Mouse (Mus musculus) stomach, embryonic 14.5 days (tissue): ENCODE results near the gene Ube2ql1. TPM values are rescaled to one million over a fixed set of nuclear protein-coding genes. Genes with fewer than 3 reads are reported as not detected.

Experiments used
- ATAC-seq: fragments of 200-750 bp; cut with Nextera tagmentation; 2 replicates; pipeline ENCODE4 v1.8.0; 2017; ENCODE audit warnings: low read depth, moderate TSS enrichment; ENCODE audit not compliant: insufficient number of reproducible peaks, insufficient read depth, low FRiP score
- H3K27ac ChIP-seq: fragments of 300-500 bp; sonication (generic); 2 replicates; pipeline ENCODE4 v1.5.1; 2014; ENCODE audit warnings: mild to moderate bottlenecking, low read length, moderate library complexity, mixed read lengths
- H3K27me3 ChIP-seq: fragments of 300-500 bp; sonication (generic); 2 replicates; pipeline ENCODE4 v1.6.1; 2014; ENCODE audit warnings: low read length, control low read depth, mixed read lengths; ENCODE audit not compliant: control insufficient read depth, insufficient read depth
- H3K36me3 ChIP-seq: fragments of 300-500 bp; sonication (generic); 2 replicates; pipeline ENCODE4 v1.6.1; 2014; ENCODE audit warnings: mild to moderate bottlenecking, control low read depth, low read length, moderate library complexity, mixed read lengths; ENCODE audit not compliant: control insufficient read depth, insufficient read depth
- H3K4me1 ChIP-seq: fragments of 300-500 bp; sonication (generic); 2 replicates; pipeline ENCODE4 v1.6.1; 2014; ENCODE audit warnings: low read length, control low read depth, mixed read lengths; ENCODE audit not compliant: control insufficient read depth, insufficient read depth
- H3K4me2 ChIP-seq: fragments of 300-500 bp; sonication (generic); replicated peaks from 2 replicates; pipeline ENCODE4 v1.6.1; 2014; ENCODE audit warnings: low read depth, low read length, control low read depth
- H3K4me3 ChIP-seq: fragments of 300-500 bp; sonication (generic); 2 replicates; pipeline ENCODE4 v1.5.1; 2014; ENCODE audit warnings: low read depth, low read length, control low read depth
- H3K9ac ChIP-seq: fragments of 300-500 bp; sonication (generic); replicated peaks from 2 replicates; pipeline ENCODE4 v1.6.1; 2014; ENCODE audit warnings: low read depth, mild to moderate bottlenecking, control low read depth, low read length, moderate library complexity, mixed read lengths
- H3K9me3 ChIP-seq: fragments of 300-500 bp; sonication (generic); 2 replicates; pipeline ENCODE4 v1.6.1; 2016; ENCODE audit warnings: low read depth, low read length, control low read depth; ENCODE audit not compliant: control insufficient read depth
- WGBS: fragments of 180-500 bp; shearing (Covaris S2); extraction: QIAGEN DNeasy Blood & Tissue Kit; methylation state at CpG from one replicate; pipeline ENCODE4 v1.1.7; 2014; 5-methylcytosine and 5-hydroxymethylcytosine counted together
- polyA plus RNA-seq: library from polyadenylated mRNA; unstranded; fragments of >200 nt; fragmentation: Nextera tagmentation; extraction: Ambion mirVana; gene quantifications from 2 replicates; pipeline ENCODE4 v1.2.1, GENCODE M21; 2014

The Ube2ql1 gene
- polyA plus RNA-seq: 0.17 and 0.31 TPM in 2 replicates

- under 1% methylated on average over 45 of the region's 46 CpGs for WGBS
- peaks cover 22% of the 10 kb centered on the region for H3K27me3 ChIP-seq
- peaks cover 7% of the 10 kb centered on the region; the same call in 1 of the 2 replicates for H3K4me1 ChIP-seq
- no peak within 1 kb of the TSS for H3K9ac ChIP-seq
- no peak within 1 kb of the TSS for H3K27ac ChIP-seq
- no peaks in the 10 kb centered on the region for H3K36me3 ChIP-seq
- peak within 1 kb of the TSS; percentile 59 for H3K4me3 ChIP-seq
- H3K4me2 ChIP-seq: peak within 1 kb of the TSS; percentile 99
- ATAC-seq: peak; percentile 89
- no peaks in the 10 kb centered on the region for H3K9me3 ChIP-seq
These were observed at the start of gene Ube2ql1 for GRCm38 (mm10) chr13:69739759-69740135. Gene Ube2ql1 (minus strand): TSS chr13:69739889.

- Histone ChIP-seq H3K36me3 (no peaks in the 10 kb centered on the region), H3K27me3 (no peaks in the 10 kb centered on the region), H3K9me3 (no peaks in the 10 kb centered on the region), H3K4me3 (no peak overlapping the region), H3K4me2 (no peak overlapping the region), H3K4me1 (no peaks in the 10 kb centered on the region), H3K9ac (no peak overlapping the region), H3K27ac (no peak overlapping the region)
- WGBS: 83% methylated on average over 5 of the region's 5 CpGs
- ATAC-seq: no peak
These were observed 49.0 kb upstream of the Ube2ql1 start for GRCm38 (mm10) chr13:69788704-69789103.

- Histone ChIP-seq H3K9ac (no peak overlapping the region), H3K27ac (no peak overlapping the region), H3K4me1 (no peaks in the 10 kb centered on the region), H3K9me3 (no peaks in the 10 kb centered on the region), H3K27me3 (no peaks in the 10 kb centered on the region), H3K4me3 (no peak overlapping the region), H3K4me2 (no peak overlapping the region), H3K36me3 (no peaks in the 10 kb centered on the region)
- 88% methylated on average over 19 of the region's 19 CpGs for WGBS
- ATAC-seq: no peak
These were observed 38.5 kb upstream of the Ube2ql1 start for GRCm38 (mm10) chr13:69778221-69778620.

- Histone ChIP-seq H3K4me1 (no peaks in the 10 kb centered on the region), H3K9me3 (no peaks in the 10 kb centered on the region), H3K9ac (no peak overlapping the region), H3K4me2 (no peak overlapping the region), H3K36me3 (no peaks in the 10 kb centered on the region), H3K27me3 (no peaks in the 10 kb centered on the region), H3K27ac (no peak overlapping the region), H3K4me3 (no peak overlapping the region)
- WGBS: 76% methylated on average over 4 of the region's 4 CpGs
- ATAC-seq: no peak
These were observed 32.7 kb upstream of the Ube2ql1 start for GRCm38 (mm10) chr13:69772358-69772757.

- Histone ChIP-seq H3K36me3 (no peaks in the 10 kb centered on the region), H3K9ac (no peak overlapping the region), H3K9me3 (no peaks in the 10 kb centered on the region), H3K4me3 (no peak overlapping the region), H3K4me2 (no peak overlapping the region), H3K27ac (no peak overlapping the region), H3K27me3 (no peaks in the 10 kb centered on the region), H3K4me1 (no peaks in the 10 kb centered on the region)
- no peak for ATAC-seq
- 78% methylated on average over 12 of the region's 12 CpGs for WGBS
These were observed 31.1 kb upstream of the Ube2ql1 start for GRCm38 (mm10) chr13:69770538-69771456.

- Histone ChIP-seq H3K4me3 (no peak overlapping the region), H3K27me3 (no peaks in the 10 kb centered on the region), H3K27ac (no peak overlapping the region), H3K4me2 (no peak overlapping the region), H3K36me3 (no peaks in the 10 kb centered on the region), H3K4me1 (no peaks in the 10 kb centered on the region), H3K9me3 (no peaks in the 10 kb centered on the region), H3K9ac (no peak overlapping the region)
- 90% methylated on average over 10 of the region's 10 CpGs for WGBS
- no peak for ATAC-seq
These were observed 28.5 kb upstream of the Ube2ql1 start for GRCm38 (mm10) chr13:69768152-69768551.

GRCm38 (mm10) chr13:69764646-69765045, 25.0 kb upstream of the Ube2ql1 start:
- H3K9me3 ChIP-seq: no peaks in the 10 kb centered on the region
- H3K4me3 ChIP-seq: no peak overlapping the region
- H3K4me2 ChIP-seq: no peak overlapping the region
- no peaks in the 10 kb centered on the region for H3K36me3 ChIP-seq
- H3K27me3 ChIP-seq: no peaks in the 10 kb centered on the region
- H3K9ac ChIP-seq: no peak overlapping the region
- no peak for ATAC-seq
- H3K27ac ChIP-seq: no peak overlapping the region
- no peaks in the 10 kb centered on the region for H3K4me1 ChIP-seq
- WGBS: 61% methylated on average over 9 of the region's 9 CpGs

- no peak for ATAC-seq
- no peaks in the 10 kb centered on the region for H3K9me3 ChIP-seq
- H3K4me2 ChIP-seq: no peak overlapping the region
- H3K36me3 ChIP-seq: no peaks in the 10 kb centered on the region
- H3K27me3 ChIP-seq: no peaks in the 10 kb centered on the region
- WGBS: 75% methylated on average over 10 of the region's 10 CpGs
- no peak overlapping the region for H3K4me3 ChIP-seq
- no peak overlapping the region for H3K9ac ChIP-seq
- no peaks in the 10 kb centered on the region for H3K4me1 ChIP-seq
- H3K27ac ChIP-seq: no peak overlapping the region
These were observed 21.7 kb upstream of the Ube2ql1 start for GRCm38 (mm10) chr13:69761393-69761792.
